Mouse (Mus musculus): ENCODE data around the gene Pbx4. TPM values are rescaled to one million over a fixed set of nuclear protein-coding genes. Genes with fewer than 3 reads are reported as not detected.

The Pbx4 gene
- total and polyA plus RNA-seq, 3 experiments = 1.0 to 5.9 (median 2.4) TPM

DNA sequence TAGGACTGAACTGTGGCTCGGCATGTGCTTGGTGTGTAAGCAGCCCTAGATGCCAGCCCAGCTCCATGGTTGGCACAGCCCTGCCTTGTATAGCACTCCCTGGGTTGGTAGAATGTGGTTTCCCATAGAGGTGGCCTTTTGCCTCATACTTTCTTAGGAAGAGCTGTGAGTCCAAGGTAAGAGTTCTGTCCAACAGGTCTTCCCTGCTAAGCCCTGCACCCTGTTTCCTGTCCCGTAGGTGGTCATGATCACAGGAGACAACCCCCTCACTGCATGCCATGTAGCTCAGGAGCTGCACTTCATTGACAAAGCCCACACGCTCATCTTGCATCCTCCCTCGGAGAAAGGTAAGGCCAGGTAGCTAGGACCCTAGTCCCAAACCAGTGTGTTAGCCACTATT lies 30.5 kb upstream of the Pbx4 start:
- dilution Hi-C loops (cut with MboI; ENCODE audit: extremely low pct_ligation_motif_present, extremely low pct_unique_long_range_greater_than_20kb, low sequenced_read_pairs) (no loop called here), in situ Hi-C loops (cut with MboI; ENCODE audit: low pct_ligation_motif_present, low pct_unique_long_range_greater_than_20kb, low sequenced_read_pairs) (no loop called here)
- Histone ChIP-seq H3K79me2 (replicated peaks; ENCODE audit: control insufficient read depth, extremely low read depth, insufficient read depth, poor library complexity, severe bottlenecking) (no peaks in the 10 kb centered on the region; the same call in 1 of the 2 replicates), H3K4me2 (ENCODE audit: insufficient read depth, low read depth, poor library complexity, severe bottlenecking) (no peak overlapping the region), H3K4me1 (ENCODE audit: control insufficient read depth in 1 of 2, insufficient read depth in 2 of 2) (peaks cover 14 to 18% of the 10 kb centered on the region in 2 experiments), H3K4me3 (replicated peaks in 1 of 3; ENCODE audit: low read depth in 2 of 3, low read length in 2 of 3, poor library complexity in 1 of 3) (no peak overlapping the region), H3K36me3 (replicated peaks in 1 of 2; ENCODE audit: control insufficient read depth in 1 of 2, insufficient read depth in 1 of 2, low read length in 1 of 2) (peaks cover 94 to 97% of the 10 kb centered on the region in 2 experiments), H3K27ac (ENCODE audit: insufficient read depth, low read depth) (no peak overlapping the region), H3K27me3 (replicated peaks) (no peaks in the 10 kb centered on the region), H3K9ac (ENCODE audit: insufficient read depth, low read depth) (no peak overlapping the region), H3K9me3 (replicated peaks; ENCODE audit: low read length) (no peaks in the 10 kb centered on the region)
- TF ChIP-seq CTCF (conservative IDR thresholded peaks at IDR 0.05 in 1 of 2, IDR thresholded peaks at IDR 0.05 in 1 of 2; ENCODE audit: low read depth in 2 of 2, low read length in 2 of 2) (no peak), BHLHE40 (IDR thresholded peaks at IDR 0.05; ENCODE audit: low read depth, low read length) (no peak), PAX5 (IDR thresholded peaks at IDR 0.05; ENCODE audit: low read length) (no peak), USF2 (conservative IDR thresholded peaks at IDR 0.05; ENCODE audit: low read depth, low read length) (no peak), TBP (conservative IDR thresholded peaks at IDR 0.05; ENCODE audit: low read depth, low read length) (no peak), SIN3A (IDR thresholded peaks at IDR 0.05; ENCODE audit: low read length) (no peak), IRF4 (IDR thresholded peaks at IDR 0.05; ENCODE audit: low read depth, low read length) (no peak), USF1 (IDR thresholded peaks at IDR 0.05; ENCODE audit: low read depth, low read length) (no peak), POLR2A (IDR thresholded peaks at IDR 0.05; ENCODE audit: low read depth, low read length) (no peak), E2F4 (IDR thresholded peaks at IDR 0.05; ENCODE audit: insufficient replicate concordance, low read depth, low read length) (no peak), RCOR1 (conservative IDR thresholded peaks at IDR 0.05; ENCODE audit: low read depth, low read length) (no peak), JUN (IDR thresholded peaks at IDR 0.05; ENCODE audit: insufficient read depth, low read depth, low read length) (no peak), ELF1 (IDR thresholded peaks at IDR 0.05; ENCODE audit: low read depth, low read length) (no peak), NELFE (IDR thresholded peaks at IDR 0.05; ENCODE audit: low read depth, low read length) (no peak), POLR2AphosphoS2 (IDR thresholded peaks at IDR 0.05; ENCODE audit: low read depth, low read length) (no peak)
- no peak for DNase-seq (ENCODE audit: extremely low read depth)

GRCm38 (mm10) chr8:69802216-69802615 lies 30.1 kb upstream of the Pbx4 start:
- no peak overlapping the region for H3K4me3 ChIP-seq (replicated peaks in 1 of 3; ENCODE audit: low read depth in 2 of 3, low read length in 2 of 3, poor library complexity in 1 of 3)
- H3K79me2 ChIP-seq (replicated peaks; ENCODE audit: control insufficient read depth, extremely low read depth, insufficient read depth, poor library complexity, severe bottlenecking) = no peaks in the 10 kb centered on the region; the same call in 1 of the 2 replicates
- TF ChIP-seq ZMIZ1 (IDR thresholded peaks at IDR 0.05; ENCODE audit: low read depth, low read length) (no peak), UBTF (IDR thresholded peaks at IDR 0.05; ENCODE audit: low read depth, low read length) (no peak), POLR2AphosphoS2 (IDR thresholded peaks at IDR 0.05; ENCODE audit: low read depth, low read length) (no peak), BHLHE40 (IDR thresholded peaks at IDR 0.05; ENCODE audit: low read depth, low read length) (no peak), SMC3 (IDR thresholded peaks at IDR 0.05; ENCODE audit: low read depth, low read length) (no peak), E2F4 (IDR thresholded peaks at IDR 0.05; ENCODE audit: insufficient replicate concordance, low read depth, low read length) (no peak), KAT2A (IDR thresholded peaks at IDR 0.05; ENCODE audit: insufficient replicate concordance, low read length) (no peak), MAZ (IDR thresholded peaks at IDR 0.05; ENCODE audit: low read depth, low read length) (no peak), CHD1 (IDR thresholded peaks at IDR 0.05; ENCODE audit: low read depth, low read length) (no peak), HCFC1 (IDR thresholded peaks at IDR 0.05; ENCODE audit: low read depth, low read length) (no peak)
- no peak overlapping the region for H3K9ac ChIP-seq (ENCODE audit: insufficient read depth, low read depth)
- no peak overlapping the region for H3K4me2 ChIP-seq (ENCODE audit: insufficient read depth, low read depth, poor library complexity, severe bottlenecking)
- peaks cover 18% of the 10 kb centered on the region in 2 experiments for H3K4me1 ChIP-seq (ENCODE audit: control insufficient read depth in 1 of 2, insufficient read depth in 2 of 2)
- no peak overlapping the region for H3K27ac ChIP-seq (ENCODE audit: insufficient read depth, low read depth)
- H3K36me3 ChIP-seq (replicated peaks in 1 of 2; ENCODE audit: control insufficient read depth in 1 of 2, insufficient read depth in 1 of 2, low read length in 1 of 2) = peaks cover 94 to 97% of the 10 kb centered on the region in 2 experiments
- in situ Hi-C loops (cut with MboI; ENCODE audit: low pct_ligation_motif_present, low pct_unique_long_range_greater_than_20kb, low sequenced_read_pairs) = no loop called here
- DNase-seq (ENCODE audit: extremely low read depth) = no peak
- dilution Hi-C loops (cut with MboI; ENCODE audit: extremely low pct_ligation_motif_present, extremely low pct_unique_long_range_greater_than_20kb, low sequenced_read_pairs) = no loop called here
- no peaks in the 10 kb centered on the region for H3K9me3 ChIP-seq (replicated peaks; ENCODE audit: low read length)
- H3K27me3 ChIP-seq (replicated peaks) = no peaks in the 10 kb centered on the region

Measured in CH12.LX (cell line).